Mouse (Mus musculus) adrenal gland, postnatal 4 days (tissue): ENCODE measurements at regions not wholly inside any gene's neighbourhood (a gene's known extent, or its start where the extent isn't known, plus 50 kb on each side); places are given as distances from the start of the nearest gene placed in this dataset.

Experiments used
- DNase-seq, 2 experiments: peaks; one replicate each; pipeline ENCODE4 v3.0.0; 2021 to 2022; ENCODE audit warnings: low spot score in 2 of 2, mixed read lengths in 2 of 2

DNA sequence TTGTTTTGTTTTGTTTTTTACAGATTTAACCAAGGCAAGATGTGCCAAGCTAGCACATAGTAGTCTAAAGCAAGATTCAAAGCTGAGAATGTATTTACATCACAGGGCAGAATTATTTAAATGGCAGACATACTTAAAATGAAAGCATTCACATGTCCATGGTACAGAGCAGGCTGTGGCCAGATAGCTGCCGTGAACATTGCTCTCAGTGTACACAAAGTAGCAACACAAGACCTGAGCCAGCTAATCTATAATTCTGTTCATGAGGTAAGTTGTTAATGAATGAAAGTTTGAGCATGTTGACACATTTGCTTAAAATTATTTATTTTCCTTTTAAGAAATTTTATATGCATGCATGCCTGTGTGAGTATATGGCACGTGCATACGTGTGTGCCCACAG lies 164.0 kb downstream of the Dyrk2 start:
- no peak for DNase-seq

DNA sequence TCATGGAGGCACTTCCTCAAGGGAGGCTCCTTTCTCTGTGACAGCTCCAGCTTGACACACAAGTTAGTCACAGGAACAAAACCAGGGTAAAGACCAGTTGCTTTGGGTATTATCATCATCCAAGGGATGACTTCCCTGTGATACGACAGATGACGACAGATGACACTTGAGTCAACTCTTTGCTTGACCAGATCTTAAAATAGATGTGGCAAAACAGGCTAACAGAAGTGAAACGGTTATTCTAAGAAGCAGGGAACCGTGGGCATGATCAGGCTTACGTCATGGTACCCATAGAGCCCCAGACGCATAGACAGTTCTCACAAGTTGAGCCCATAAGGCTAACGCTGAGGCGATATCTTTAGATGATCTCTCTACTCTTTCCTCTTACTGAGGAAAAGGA lies 160.3 kb downstream of the Dyrk2 start:
- DNase-seq, result no peak

DNA sequence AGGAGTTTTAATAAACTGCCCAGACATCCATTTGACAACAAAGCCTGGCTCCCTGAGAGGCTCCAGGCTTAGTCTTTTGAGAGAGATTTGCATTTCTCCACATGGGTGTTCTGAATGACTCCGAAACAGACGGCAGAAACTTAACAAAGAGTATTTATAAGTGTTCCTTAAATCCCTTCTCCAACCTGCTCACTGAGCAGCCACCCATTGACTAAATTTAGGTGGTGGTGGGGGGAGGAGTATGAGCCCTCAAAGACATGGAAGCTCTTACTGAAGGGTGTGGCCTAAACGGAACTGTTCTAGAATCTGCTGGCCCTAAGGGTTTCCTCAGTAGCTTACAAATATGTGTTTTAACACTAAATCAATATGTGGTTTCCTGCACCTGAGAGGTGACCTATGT lies 158.5 kb downstream of the Dyrk2 start:
- no peak for DNase-seq

DNA sequence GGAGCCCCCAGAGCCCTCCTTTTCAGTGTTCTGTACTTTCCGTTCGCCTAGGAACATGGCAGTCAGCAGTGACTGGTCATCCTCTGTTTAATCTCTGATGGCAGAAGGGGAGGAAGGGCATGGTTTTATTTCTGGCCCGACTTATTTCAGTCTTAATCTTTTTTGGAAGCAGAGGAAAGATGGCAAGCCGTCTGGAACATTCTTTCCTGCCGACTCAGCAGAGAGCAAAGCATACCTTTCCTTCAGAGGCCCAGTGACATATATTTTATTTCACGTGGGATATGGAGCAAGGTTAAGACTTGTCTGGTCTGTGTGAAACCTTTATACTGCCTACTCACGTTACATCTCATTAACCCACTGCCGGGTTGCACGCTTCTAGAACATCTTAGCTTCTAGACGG lies 158.1 kb downstream of the Dyrk2 start:
- no peak for DNase-seq

GRCm38 (mm10) chr10:118712951-118713350 lies 157.1 kb downstream of the Dyrk2 start:
- DNase-seq, result no peak

DNA sequence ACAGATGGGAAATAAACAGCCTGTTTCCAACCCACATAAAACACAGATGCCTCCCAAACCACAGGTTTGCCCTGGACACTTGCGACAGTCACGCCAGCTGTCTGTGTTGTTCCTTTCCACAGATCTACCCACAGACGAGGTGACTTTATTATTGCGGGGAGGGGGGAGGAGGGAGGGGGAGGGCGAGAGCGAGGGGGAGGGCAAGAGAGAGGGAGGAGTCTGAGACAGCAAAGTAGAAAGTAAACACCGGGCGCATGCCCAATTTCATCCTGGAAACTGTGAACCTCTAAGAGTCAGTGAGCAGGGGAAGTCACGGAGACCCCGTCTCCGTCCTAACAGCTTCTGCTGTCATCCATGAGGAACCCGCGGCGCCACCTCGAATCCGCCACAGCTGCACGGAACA lies 155.8 kb downstream of the Dyrk2 start:
- DNase-seq, result no peak

GRCm38 (mm10) chr10:118714595-118714994 lies 155.4 kb downstream of the Dyrk2 start:
- no peak for DNase-seq

DNA sequence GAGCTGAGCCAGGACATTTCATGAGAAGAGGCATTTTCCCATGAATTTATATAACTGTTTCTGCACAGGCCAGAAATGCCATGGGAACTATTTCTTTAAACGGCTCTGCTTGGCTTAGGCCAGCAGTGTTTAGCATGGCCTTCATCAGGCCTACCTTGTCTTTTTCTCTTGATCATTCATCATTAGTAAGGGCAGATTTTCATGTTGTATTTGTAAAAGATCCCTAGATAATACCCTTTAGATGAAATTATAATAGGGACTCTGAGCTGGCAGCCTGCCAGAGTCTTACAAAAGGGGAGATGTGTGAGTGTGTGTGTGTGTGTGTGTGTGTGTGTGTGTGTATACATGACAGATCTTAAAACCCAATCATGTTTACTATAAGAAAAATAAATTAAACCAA lies 149.4 kb downstream of the Dyrk2 start:
- no peak for DNase-seq

DNA sequence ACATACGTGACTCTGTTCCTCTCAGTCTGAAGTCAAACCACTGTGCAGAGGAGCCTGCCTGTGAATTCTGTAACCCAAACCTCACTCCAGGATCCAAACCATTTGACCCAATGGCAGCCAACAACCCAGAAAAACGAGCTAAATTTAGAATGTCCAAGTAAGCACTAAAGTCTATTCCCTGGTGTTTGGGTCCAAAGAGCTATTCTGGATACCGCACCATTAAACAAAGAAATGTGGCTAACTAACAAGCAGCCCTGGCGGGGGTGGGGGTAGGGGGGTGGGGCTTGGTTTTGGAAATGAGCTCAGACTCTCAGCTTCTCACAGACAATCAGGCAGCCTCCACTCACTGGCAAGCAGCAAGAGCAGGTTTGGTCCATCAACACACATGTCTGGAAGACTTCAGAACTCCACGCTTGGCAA lies 147.9 kb downstream of the Dyrk2 start:
- no peak for DNase-seq

DNA sequence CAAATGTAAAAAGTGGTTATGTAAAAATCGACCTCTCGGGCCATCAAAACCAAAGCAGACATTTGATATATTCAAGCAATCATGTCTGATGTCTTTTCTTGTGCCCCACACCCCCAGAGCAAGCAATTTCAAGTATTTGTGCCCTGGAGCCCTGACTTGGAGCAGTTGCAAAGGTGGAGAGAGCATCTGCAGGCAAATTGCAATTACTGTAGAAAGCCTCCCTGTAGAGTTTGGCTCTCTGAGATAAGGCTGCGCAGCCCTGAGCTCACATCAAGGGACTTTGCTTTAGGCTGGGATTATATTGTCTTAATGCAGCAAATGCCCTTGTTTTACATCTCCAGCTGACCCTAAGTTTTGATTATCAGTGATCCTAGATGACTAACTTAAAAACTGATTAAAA lies 147.3 kb downstream of the Dyrk2 start:
- DNase-seq, result no peak

DNA sequence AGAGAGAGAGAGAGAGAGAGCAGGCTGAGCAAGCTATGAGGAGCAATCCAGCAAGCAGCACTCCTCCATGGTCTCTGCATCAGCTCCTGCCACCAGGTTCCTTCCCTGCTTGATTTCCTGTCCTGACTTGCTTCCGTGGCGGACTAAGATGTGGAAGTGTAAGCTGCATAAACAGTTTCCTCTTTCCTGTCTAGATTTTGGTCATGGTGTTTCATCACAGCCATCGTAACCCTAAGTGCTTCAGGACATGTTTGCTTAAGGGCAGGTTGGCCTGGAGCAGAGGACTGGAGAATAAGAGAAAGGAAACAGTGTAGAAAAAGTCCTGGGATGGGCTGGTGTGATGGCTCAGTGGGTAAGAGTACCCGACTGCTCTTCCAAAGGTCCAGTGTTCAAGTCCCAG lies 133.9 kb downstream of the Dyrk2 start:
- DNase-seq, result no peak

GRCm38 (mm10) chr10:118737064-118737463 lies 132.9 kb downstream of the Dyrk2 start:
- DNase-seq, result no peak

DNA sequence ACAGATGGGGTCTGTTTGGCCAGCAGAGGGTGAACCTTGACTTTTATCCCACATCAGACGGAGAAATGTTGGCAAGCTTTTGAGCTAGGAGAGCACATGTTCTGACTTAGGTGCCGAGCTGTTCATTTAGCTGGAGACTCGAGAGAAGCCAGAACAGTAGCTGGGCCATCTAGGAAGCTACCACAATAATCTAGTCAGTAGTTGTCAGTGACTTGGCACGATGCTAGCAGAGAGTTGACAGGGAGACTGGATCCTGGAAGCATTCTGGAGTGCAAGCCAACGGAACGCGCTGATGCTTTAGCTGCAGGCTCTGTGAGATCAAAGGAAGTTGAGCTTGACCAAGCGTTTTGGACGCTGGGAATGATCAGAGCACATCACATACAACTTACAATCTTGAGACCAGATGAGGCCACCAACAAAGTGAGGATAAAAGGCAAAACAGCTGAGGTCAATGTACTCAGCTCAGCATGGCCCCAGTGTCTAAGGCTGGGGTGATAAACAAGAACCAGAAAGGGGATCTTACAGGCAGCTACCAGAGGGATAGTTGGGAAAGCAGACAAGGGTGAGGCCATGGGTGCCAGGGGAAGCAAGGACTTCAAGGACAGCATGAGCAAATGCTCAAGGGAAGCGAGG lies 130.0 kb downstream of the Dyrk2 start:
- DNase-seq, result no peak

- no peak for DNase-seq
Observed at GRCm38 (mm10) chr10:118743831-118744230, 126.2 kb downstream of the Dyrk2 start.

DNA sequence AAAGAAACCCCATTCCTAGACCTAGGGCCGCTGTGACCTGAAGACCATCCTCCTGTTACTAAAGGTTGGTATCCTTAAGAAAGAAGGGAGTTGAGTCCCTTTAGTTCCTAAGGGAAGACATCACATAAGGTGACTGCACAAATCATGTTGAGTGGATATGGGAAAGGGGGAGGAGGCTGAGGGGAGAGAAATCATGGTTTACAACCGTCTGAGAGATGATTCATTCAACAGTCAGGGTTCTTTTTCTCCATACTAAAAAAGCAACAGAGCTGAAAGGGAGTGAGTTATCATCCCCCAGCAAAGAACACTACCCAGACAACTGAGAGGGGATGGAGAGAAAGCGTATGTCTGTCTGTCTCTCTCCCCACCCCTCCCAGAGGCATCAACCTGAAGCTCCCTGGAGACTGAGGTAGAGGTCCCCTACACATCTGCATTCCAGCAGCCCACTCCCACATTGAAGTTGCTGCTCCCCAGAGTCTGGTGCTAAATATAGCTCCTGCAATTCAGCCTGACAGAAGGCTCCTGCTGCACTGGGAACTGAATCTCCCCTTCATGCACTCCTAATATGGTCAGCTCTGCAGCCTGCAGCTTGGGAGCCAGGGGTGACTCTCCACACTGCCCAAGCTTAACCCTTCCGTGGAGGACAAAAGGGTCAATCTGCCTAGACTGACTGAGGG lies 123.2 kb downstream of the Dyrk2 start:
- DNase-seq, result no peak

- no peak for DNase-seq
Observed at GRCm38 (mm10) chr10:118749039-118749438, 121.0 kb downstream of the Dyrk2 start.

- no peak for DNase-seq
Observed at GRCm38 (mm10) chr10:118749756-118750155, 120.3 kb downstream of the Dyrk2 start.

DNA sequence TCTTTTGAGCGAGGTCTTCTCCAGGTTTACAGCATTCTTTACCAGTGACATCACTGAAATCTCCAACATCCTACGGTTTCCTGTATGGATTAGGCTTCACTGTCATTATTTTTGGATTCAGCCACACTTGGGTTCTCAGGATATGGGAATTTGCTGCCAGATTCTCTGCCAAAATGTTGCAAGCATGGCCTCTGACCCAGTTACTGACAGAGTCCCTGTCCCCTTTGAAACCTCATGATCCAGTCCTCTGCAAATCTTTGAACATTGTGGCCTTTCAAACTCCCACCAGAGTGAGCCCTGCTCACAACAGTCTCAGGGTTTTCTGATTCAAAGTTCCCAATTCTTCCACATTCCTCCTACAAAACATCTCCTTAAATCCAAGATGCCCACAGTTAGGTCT lies 118.9 kb downstream of the Dyrk2 start:
- no peak for DNase-seq

- DNase-seq, result no peak
Observed at GRCm38 (mm10) chr10:118753061-118753775, 116.8 kb downstream of the Dyrk2 start.

DNA sequence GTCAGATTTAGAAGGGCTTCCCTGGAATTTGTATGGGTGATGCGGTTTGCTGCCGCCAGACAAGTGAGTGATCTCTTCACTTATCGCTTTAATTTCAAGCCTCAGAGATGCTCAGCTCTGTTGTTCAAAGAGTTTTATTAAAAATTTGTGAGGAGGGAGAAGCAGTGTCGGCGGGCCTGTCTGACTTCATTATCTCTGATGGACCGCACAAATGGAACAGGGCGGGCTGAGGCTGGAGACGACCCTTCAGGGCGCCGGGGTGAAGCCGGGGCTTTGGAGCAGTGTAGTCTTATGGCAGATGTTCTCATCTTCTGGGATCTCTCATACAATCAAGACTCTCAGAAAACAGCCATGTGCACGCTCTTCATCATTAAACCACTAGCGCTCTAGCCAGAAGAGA lies 115.2 kb downstream of the Dyrk2 start:
- DNase-seq, result no peak

DNA sequence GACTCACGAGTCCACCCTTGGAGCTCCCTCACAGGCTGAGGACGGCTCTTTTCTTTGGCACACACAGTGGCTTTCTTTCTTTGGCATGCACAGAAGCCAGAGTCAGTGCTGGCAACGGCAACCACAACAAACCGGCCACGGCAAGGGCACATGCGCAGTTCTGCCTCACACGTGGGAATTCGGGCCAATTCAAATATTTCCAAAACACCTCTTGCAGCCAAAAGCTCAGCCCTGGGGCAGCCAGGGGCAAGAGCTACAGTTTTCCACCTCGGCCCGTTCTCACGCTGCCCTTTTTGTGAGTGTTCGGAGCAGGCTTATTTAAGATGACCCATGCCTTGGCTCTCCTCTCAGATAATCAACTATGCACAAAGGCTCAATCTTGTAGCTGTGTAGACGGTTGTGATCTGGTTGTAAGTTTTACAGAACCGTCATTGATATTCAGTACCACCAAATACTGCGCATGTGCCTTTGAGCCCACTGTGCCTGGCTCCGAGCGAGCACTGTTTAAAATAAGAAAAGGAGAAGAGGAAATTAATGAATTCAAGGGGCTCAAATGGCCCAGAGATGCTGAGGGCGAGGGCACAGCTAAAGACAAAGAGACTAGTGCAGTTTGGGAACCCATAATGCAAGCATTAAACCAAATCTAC lies 111.1 kb downstream of the Dyrk2 start:
- no peak for DNase-seq

GRCm38 (mm10) chr10:118760441-118760840 lies 109.6 kb downstream of the Dyrk2 start:
- no peak for DNase-seq
